Mouse (Mus musculus) liver, embryonic 14.5 days (tissue): ENCODE measurements around the gene Epm2a. TPM values are rescaled to one million over a fixed set of nuclear protein-coding genes. Genes with fewer than 3 reads are reported as not detected.

Experiments
- ATAC-seq: fragments of 200-750 bp; cut with Nextera tagmentation; 2 replicates; pipeline ENCODE4 v1.8.0; 2017; ENCODE audit warnings: moderate number of reproducible peaks, mild to moderate bottlenecking, moderate library complexity; ENCODE audit not compliant: insufficient read depth
- DNase-seq, 3 experiments: peaks; one replicate each; pipeline ENCODE4 v3.0.0-alpha.2; 2012 to 2013; ENCODE audit warnings: low read depth in 3 of 3, low spot score in 3 of 3
- H3K27ac ChIP-seq: fragments of 300-500 bp; sonication (generic); 2 replicates; pipeline ENCODE4 v1.5.1; 2014; ENCODE audit warnings: moderate library complexity, mild to moderate bottlenecking, control low read depth, inconsistent platforms
- H3K27me3 ChIP-seq: fragments of 300-500 bp; sonication (generic); 2 replicates; pipeline ENCODE4 v1.6.1; 2014; ENCODE audit warnings: mild to moderate bottlenecking, low read length, moderate library complexity; ENCODE audit not compliant: control insufficient read depth, insufficient read depth
- H3K36me3 ChIP-seq: fragments of 300-500 bp; sonication (generic); replicated peaks from 2 replicates; pipeline ENCODE4 v1.6.1; 2014; ENCODE audit warnings: low read depth; ENCODE audit not compliant: control insufficient read depth, insufficient read depth
- H3K4me1 ChIP-seq, 2 experiments: fragments of 200-500 bp in 1 of 2; fragments of 300-500 bp in 1 of 2; sonication (generic) in 1 of 2; replicated peaks; 2 replicates each; pipeline ENCODE4 v1.6.1; 2012 to 2014; ENCODE audit warnings: antibody characterized with exemption in 1 of 2, inconsistent platforms in 1 of 2, low read length in 1 of 2; ENCODE audit not compliant: control insufficient read depth in 2 of 2, insufficient read depth in 2 of 2
- H3K4me2 ChIP-seq: fragments of 300-500 bp; sonication (generic); 2 replicates; pipeline ENCODE4 v1.6.1; 2014; ENCODE audit warnings: low read depth, mild to moderate bottlenecking, control low read depth, moderate library complexity
- H3K4me3 ChIP-seq, 2 experiments: fragments of 200-500 bp in 1 of 2; fragments of 300-500 bp in 1 of 2; sonication (generic) in 1 of 2; 2 replicates each; pipeline ENCODE4 v1.5.1; 2012 to 2014; ENCODE audit warnings: low read depth in 2 of 2, low read length in 2 of 2, mild to moderate bottlenecking in 2 of 2, control low read depth in 1 of 2, inconsistent platforms in 1 of 2, moderate library complexity in 1 of 2; ENCODE audit not compliant: insufficient read depth in 1 of 2
- H3K9ac ChIP-seq: fragments of 300-500 bp; sonication (generic); replicated peaks from 2 replicates; pipeline ENCODE4 v1.6.1; 2014; ENCODE audit warnings: mild to moderate bottlenecking, control low read depth, moderate library complexity
- H3K9me3 ChIP-seq: fragments of 300-500 bp; sonication (generic); 2 replicates; pipeline ENCODE4 v1.6.1; 2016; ENCODE audit warnings: low read length, mixed read lengths; ENCODE audit not compliant: control insufficient read depth
- CTCF ChIP-seq: IDR thresholded peaks from 2 replicates; pipeline ENCODE4 v1.5.1; 2016; ENCODE audit warnings: antibody characterized with exemption, low read depth, control low read depth
- EP300 ChIP-seq: IDR thresholded peaks from 2 replicates; pipeline ENCODE4 v1.6.1; 2016; ENCODE audit warnings: antibody characterized with exemption, low read depth
- WGBS: fragments of 180-500 bp; shearing (Covaris S2); extraction: QIAGEN DNeasy Blood & Tissue Kit; methylation state at CpG from one replicate; pipeline ENCODE4 v1.1.7; 2014; ENCODE audit not compliant: insufficient replicate concordance; 5-methylcytosine and 5-hydroxymethylcytosine counted together
- polyA plus RNA-seq, 2 experiments: library from polyadenylated mRNA; depleted of rRNA in 1 of 2; stranded (reverse) in 1 of 2; unstranded in 1 of 2; fragments of >200 nt; fragmentation: Nextera tagmentation in 1 of 2; extraction: Ambion mirVana in 1 of 2; gene quantifications; 2 replicates each; pipeline versions ENCODE4 v1.2.1 to v1.2.3; 2012 to 2014

Epm2a gene
- polyA plus RNA-seq, 2 experiments = 0.05 to 0.22 TPM

- WGBS = 67% methylated on average over 2 of the region's 2 CpGs
- DNase-seq = no peak
- Histone ChIP-seq H3K9me3 (no peaks in the 10 kb centered on the region), H3K4me2 (no peak overlapping the region), H3K4me3 (no peak overlapping the region), H3K36me3 (no peaks in the 10 kb centered on the region), H3K9ac (no peak overlapping the region), H3K27me3 (no peaks in the 10 kb centered on the region), H3K4me1 (no peaks in the 10 kb centered on the region), H3K27ac (no peak overlapping the region)
- no peak for ATAC-seq
- TF ChIP-seq EP300 = no peak
- no peak for TF ChIP-seq CTCF
Observed at GRCm38 (mm10) chr10:11452537-11452936, 109.3 kb downstream of the Epm2a start.

- Histone ChIP-seq H3K4me1 (no peaks in the 10 kb centered on the region), H3K4me3 (no peak overlapping the region), H3K9ac (no peak overlapping the region), H3K4me2 (no peak overlapping the region), H3K27ac (no peak overlapping the region), H3K36me3 (no peaks in the 10 kb centered on the region), H3K9me3 (no peaks in the 10 kb centered on the region), H3K27me3 (no peaks in the 10 kb centered on the region)
- WGBS = 42% methylated on average over 1 of the region's 1 CpGs
- TF ChIP-seq CTCF = peak; percentile 45
- TF ChIP-seq EP300 = no peak
- DNase-seq = no peak
- ATAC-seq = no peak
Observed at GRCm38 (mm10) chr10:11457445-11457844, 114.2 kb downstream of the Epm2a start.

- no peak overlapping the region for H3K9ac ChIP-seq
- ATAC-seq (peak; percentile 100), DNase-seq (peak; percentile 76 to 87 (median 83))
- H3K4me2 ChIP-seq = no peak overlapping the region
- no peak overlapping the region for H3K4me3 ChIP-seq
- no peaks in the 10 kb centered on the region for H3K9me3 ChIP-seq
- 40% methylated on average over 28 of the region's 28 CpGs for WGBS
- H3K4me1 ChIP-seq = no peaks in the 10 kb centered on the region
- no peaks in the 10 kb centered on the region for H3K36me3 ChIP-seq
- TF ChIP-seq EP300 (no peak), CTCF (no peak)
- no peak overlapping the region for H3K27ac ChIP-seq
- H3K27me3 ChIP-seq = no peaks in the 10 kb centered on the region
Observed at GRCm38 (mm10) chr10:11491956-11492355, 148.8 kb downstream of the Epm2a start.

Other genes starting within 250 kb of the Epm2a start
- gene Shprh, start 194.0 kb upstream of the Epm2a start, polyA plus RNA-seq (2012; rRNA removed) = 1.9 and 2.6 TPM in 2 replicates
- gene Shprh, start 194.0 kb upstream of the Epm2a start, polyA plus RNA-seq (2014; fragmentation: Nextera tagmentation; extraction: Ambion mirVana) = 4.2 and 4.3 TPM in 2 replicates
- 8.0 and 12.3 TPM in 2 replicates for gene Fbxo30, start 62.1 kb upstream of the Epm2a start, polyA plus RNA-seq (2012; rRNA removed)
- gene Fbxo30, start 62.1 kb upstream of the Epm2a start, polyA plus RNA-seq (2014; fragmentation: Nextera tagmentation; extraction: Ambion mirVana) = 38.4 and 40.9 TPM in 2 replicates